Mouse (Mus musculus) hindbrain, embryonic 15.5 days (tissue): ENCODE measurements at regions not wholly inside any gene's neighbourhood (a gene's known extent, or its start where the extent isn't known, plus 50 kb on each side); places are given as distances from the start of the nearest gene placed in this dataset.

Experiments
- ATAC-seq: fragments of 200-750 bp; cut with Nextera tagmentation; 2 replicates; pipeline ENCODE4 v1.8.0; 2017; ENCODE audit warnings: low read depth, moderate number of reproducible peaks, moderate TSS enrichment; ENCODE audit not compliant: low FRiP score
- H3K27ac ChIP-seq: fragments of 300-500 bp; sonication (generic); replicated peaks from 2 replicates; pipeline ENCODE4 v1.5.1; 2015; ENCODE audit warnings: mild to moderate bottlenecking, inconsistent platforms
- H3K27me3 ChIP-seq: fragments of 300-500 bp; sonication (generic); 2 replicates; pipeline ENCODE4 v1.6.1; 2015; ENCODE audit warnings: control low read depth, inconsistent platforms
- H3K36me3 ChIP-seq: fragments of 300-500 bp; sonication (generic); 2 replicates; pipeline ENCODE4 v1.6.1; 2015; ENCODE audit warnings: control low read depth, inconsistent platforms
- H3K4me1 ChIP-seq: fragments of 300-500 bp; sonication (generic); replicated peaks from 2 replicates; pipeline ENCODE4 v1.6.1; 2015; ENCODE audit warnings: control low read depth, inconsistent platforms
- H3K4me2 ChIP-seq: fragments of 300-500 bp; sonication (generic); 2 replicates; pipeline ENCODE4 v1.6.1; 2015; ENCODE audit warnings: moderate library complexity, mild to moderate bottlenecking, inconsistent platforms
- H3K4me3 ChIP-seq: fragments of 300-500 bp; sonication (generic); 2 replicates; pipeline ENCODE4 v1.5.1; 2015; ENCODE audit warnings: mild to moderate bottlenecking, inconsistent platforms
- H3K9ac ChIP-seq: fragments of 300-500 bp; sonication (generic); 2 replicates; pipeline ENCODE4 v1.6.1; 2015; ENCODE audit warnings: inconsistent platforms
- H3K9me3 ChIP-seq: fragments of 300-500 bp; sonication (generic); 2 replicates; pipeline ENCODE4 v1.6.1; 2016; ENCODE audit warnings: control low read depth, inconsistent platforms
- WGBS: fragments of 180-500 bp; shearing (Covaris S2); methylation state at CpG from one replicate; pipeline ENCODE4 v1.1.7; 2015; 5-methylcytosine and 5-hydroxymethylcytosine counted together

DNA sequence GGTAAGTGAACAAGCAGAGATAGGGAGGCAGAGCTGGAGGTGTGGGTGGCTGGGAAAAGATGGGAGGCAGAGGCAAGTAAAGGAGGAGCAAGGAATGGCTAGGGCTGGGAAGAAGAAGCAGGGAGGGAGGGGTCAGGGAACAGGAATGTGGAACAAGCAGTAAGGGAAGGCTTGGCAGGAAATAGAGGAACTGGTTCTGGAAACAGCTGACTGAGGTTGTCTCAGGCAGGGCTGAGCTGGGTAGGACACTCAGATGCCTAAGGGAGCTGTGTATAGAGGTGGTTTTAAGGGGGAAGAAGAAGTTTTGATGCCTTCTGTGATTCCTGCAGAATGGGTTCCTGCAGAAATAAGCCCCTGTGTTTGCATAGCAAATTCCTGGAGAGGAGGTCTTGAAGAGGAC is 92.7 kb downstream of the Nucb2 start:
- no peak overlapping the region for H3K4me3 ChIP-seq
- no peak for ATAC-seq

DNA sequence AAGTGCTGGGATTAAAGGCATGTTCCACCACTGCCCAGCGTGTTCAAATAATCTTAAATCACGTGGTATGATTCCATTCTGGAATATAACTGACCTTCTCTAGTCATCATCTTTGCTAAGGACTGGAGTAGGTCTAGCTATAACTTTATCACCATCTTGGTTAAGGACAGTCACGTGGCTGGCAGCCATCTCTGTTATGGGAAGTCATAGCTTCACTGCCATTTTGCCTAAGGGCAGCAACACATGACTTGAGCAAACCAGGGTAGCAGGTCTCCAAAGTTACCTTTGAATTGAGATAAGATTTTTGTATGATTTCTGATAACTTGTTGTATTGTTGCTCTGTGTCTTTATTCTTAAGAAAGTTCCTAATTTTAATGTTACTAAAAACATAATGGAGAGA is 96.2 kb downstream of the Nucb2 start:
- whole genome bisulfite sequencing, result 82% methylated on average over 3 of the region's 3 CpGs
- Histone ChIP-seq H3K36me3 (no peaks in the 10 kb centered on the region), H3K9ac (no peak overlapping the region), H3K9me3 (0 out of 2 replicates have a peak, but pooled peaks cover 4% of the 10 kb centered on the region), H3K27ac (no peak overlapping the region), H3K4me3 (no peak overlapping the region), H3K27me3 (no peaks in the 10 kb centered on the region), H3K4me2 (no peak overlapping the region), H3K4me1 (no peaks in the 10 kb centered on the region)
- no peak for ATAC-seq

More for the DNA sequence above, 92.7 kb downstream of the Nucb2 start:
- H3K9ac ChIP-seq, result no peak overlapping the region
- no peaks in the 10 kb centered on the region for H3K4me1 ChIP-seq
- H3K27ac ChIP-seq, result no peak overlapping the region
- 0 out of 2 replicates have a peak, but pooled peaks cover 4% of the 10 kb centered on the region for H3K9me3 ChIP-seq
- no peaks in the 10 kb centered on the region for H3K36me3 ChIP-seq
- no peak overlapping the region for H3K4me2 ChIP-seq
- no peaks in the 10 kb centered on the region for H3K27me3 ChIP-seq

DNA sequence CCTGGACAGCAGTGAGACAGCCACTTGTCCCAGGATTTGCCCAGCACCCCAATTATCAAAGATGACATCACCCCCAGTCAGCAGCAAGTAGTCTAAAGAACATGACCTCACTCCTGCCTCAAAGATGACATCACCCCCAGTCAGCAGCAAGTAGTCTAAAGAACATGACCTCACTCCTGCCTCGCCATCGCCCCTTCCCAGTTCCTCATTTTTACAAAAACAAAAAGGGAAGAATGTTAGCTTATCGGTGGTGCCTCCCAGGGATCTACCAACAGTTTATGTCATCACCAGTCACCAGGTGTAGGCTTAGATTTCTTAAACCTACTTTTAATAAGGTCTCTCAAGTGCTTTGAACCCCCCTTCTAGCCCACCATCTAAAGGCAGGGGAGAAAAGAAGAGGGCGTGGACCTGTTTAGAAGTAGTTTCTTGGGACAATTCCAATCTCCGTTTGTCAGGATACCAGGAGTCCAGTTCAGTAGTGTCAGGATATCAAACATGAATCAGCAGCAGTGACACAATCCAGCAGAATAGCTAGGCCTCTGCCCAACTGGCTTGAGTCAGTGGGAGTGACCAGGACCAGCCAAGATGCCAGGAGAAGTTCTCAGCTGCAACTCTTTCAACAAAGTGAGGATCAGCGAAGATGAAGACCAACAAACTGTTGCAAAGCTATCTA is 99.1 kb downstream of the Nucb2 start:
- Histone ChIP-seq H3K4me3 (no peak overlapping the region), H3K27me3 (no peaks in the 10 kb centered on the region), H3K36me3 (no peaks in the 10 kb centered on the region), H3K9ac (no peak overlapping the region), H3K4me2 (no peak overlapping the region), H3K27ac (no peak overlapping the region), H3K4me1 (peaks cover 8% of the 10 kb centered on the region), H3K9me3 (0 out of 2 replicates have a peak, but pooled peaks cover 4% of the 10 kb centered on the region)
- ATAC-seq, result no peak
- 90% methylated on average over 6 of the region's 6 CpGs for WGBS

DNA sequence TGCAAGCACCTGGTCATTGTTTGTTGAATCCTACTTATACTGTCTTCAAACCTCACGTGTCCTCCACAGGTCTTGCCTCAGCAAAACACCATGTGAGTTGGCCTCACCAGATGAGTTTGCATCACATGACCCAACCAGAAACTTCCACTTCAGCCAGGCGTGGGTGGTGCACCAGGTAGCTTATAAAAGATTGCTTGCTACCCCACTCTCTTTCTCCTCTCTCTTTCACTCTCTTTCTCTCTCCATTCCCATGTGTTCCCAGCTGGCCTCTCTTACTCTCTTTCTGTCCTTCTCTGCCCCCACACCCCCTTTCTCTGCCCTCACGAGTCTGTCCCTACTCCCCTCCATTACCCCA is 99.6 kb downstream of the Nucb2 start:
- no peak for ATAC-seq
- H3K4me3 ChIP-seq, result no peak overlapping the region
- H3K4me2 ChIP-seq, result no peak overlapping the region
- H3K27me3 ChIP-seq, result no peaks in the 10 kb centered on the region
- peaks cover 8% of the 10 kb centered on the region for H3K4me1 ChIP-seq
- H3K9me3 ChIP-seq, result 0 out of 2 replicates have a peak, but pooled peaks cover 4% of the 10 kb centered on the region
- H3K36me3 ChIP-seq, result no peaks in the 10 kb centered on the region
- no peak overlapping the region for H3K9ac ChIP-seq
- no peak overlapping the region for H3K27ac ChIP-seq
- 81% methylated on average over 3 of the region's 3 CpGs for WGBS

DNA sequence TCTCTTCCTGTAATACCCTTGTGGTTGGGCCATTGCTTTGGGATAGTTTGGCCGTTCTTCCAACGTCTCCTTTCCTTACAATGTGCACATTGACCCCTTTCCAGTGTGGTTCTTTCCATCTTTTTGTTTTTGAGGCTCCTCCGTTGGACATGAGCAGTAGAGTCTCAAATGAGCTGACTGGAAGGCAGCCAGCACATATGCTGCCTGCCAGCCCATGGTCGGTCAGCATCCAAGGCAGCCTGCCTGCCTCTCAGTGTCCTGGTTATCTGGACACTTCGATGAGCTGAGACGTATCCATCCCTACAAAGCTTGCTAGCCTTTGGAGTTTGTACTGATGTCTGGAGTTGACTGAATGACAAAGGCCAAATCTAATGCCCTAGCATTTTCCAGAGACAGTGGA is 102.1 kb downstream of the Nucb2 start:
- Histone ChIP-seq H3K9me3 (no peaks in the 10 kb centered on the region), H3K4me1 (peaks cover 8% of the 10 kb centered on the region), H3K27me3 (no peaks in the 10 kb centered on the region), H3K9ac (no peak overlapping the region), H3K36me3 (no peaks in the 10 kb centered on the region), H3K27ac (no peak overlapping the region), H3K4me3 (no peak overlapping the region), H3K4me2 (no peak overlapping the region)
- no peak for ATAC-seq
- 57% methylated on average over 6 of the region's 6 CpGs for WGBS

DNA sequence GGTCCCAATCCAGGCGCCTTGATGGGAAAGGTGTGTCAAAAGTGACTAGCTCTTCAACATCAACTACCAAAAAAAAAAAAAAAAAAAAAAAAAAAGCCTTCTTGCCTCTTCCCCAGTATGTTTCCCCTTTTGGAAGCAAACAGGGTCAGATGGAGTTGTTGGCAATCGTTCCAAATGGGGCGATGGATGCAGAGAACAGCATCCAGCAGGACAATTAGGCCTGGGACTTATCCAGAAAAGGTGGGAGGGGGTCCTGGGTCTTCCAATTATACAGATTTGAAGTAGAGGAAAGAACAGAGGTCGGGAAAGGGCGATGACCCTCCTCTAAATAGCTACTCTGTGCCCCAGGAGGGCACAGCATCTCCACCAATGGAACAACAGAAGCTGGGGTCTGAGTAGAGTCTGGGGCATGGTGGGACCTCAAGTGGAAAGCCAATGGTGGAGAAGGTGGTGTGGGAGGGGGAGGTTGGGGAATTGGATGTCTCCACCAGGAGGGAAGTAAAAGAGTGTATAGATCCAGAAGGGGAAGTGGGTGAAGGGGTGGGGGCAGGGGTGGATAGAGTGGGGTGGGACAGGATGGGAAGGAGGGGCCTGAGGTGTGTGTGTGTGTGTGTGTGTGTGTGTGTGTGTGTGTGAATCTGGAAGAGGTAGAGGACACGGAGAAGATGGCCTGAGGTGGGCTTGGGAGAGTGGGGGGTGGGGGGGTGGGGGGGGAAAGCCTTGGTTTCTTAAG is 102.7 kb downstream of the Nucb2 start:
- H3K9me3 ChIP-seq, result no peaks in the 10 kb centered on the region
- WGBS, result 58% methylated on average over 6 of the region's 6 CpGs
- no peak overlapping the region for H3K4me3 ChIP-seq
- no peaks in the 10 kb centered on the region for H3K36me3 ChIP-seq
- H3K4me2 ChIP-seq, result no peak overlapping the region
- no peak overlapping the region for H3K9ac ChIP-seq
- H3K27me3 ChIP-seq, result no peaks in the 10 kb centered on the region
- peaks cover 8% of the 10 kb centered on the region for H3K4me1 ChIP-seq
- no peak overlapping the region for H3K27ac ChIP-seq
- ATAC-seq, result 0 out of 2 replicates have a peak, but pooled peaks have one; percentile 49

DNA sequence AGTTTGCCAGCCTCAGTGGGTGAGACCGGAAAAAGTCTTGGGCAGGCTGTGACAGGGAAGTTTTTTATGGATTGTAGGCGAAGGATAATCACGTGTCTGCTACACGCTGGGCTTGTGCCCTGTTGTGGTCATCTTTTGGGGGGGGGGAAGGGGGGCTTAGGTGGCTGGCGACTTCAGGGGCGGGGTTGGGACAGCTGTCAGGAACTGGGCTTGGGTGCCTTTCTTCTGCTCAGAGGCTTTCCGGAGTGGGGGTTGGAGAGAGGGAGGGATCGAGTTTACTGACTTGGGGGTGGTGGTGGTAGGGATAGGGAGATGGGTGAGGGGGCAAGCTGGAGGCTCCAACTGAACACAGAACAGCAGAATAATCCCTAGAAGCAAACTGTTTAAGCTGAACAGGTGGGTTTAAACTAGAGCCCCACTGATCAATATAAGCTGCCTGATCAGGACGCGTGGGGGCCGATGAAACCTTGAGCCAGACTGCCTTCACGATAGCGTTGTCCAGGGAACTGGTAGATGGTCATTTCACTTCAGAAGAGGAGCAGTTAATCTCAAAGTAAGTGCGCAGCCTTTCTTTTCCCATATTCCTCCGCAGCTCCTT is 103.6 kb downstream of the Nucb2 start:
- Histone ChIP-seq H3K27me3 (no peaks in the 10 kb centered on the region), H3K4me2 (peak overlapping the region; percentile 63), H3K36me3 (no peaks in the 10 kb centered on the region), H3K4me1 (peaks cover 8% of the 10 kb centered on the region), H3K9ac (peak overlapping the region; percentile 23; the same call in 1 of the 2 replicates), H3K4me3 (peak overlapping the region; percentile 26), H3K27ac (no peak overlapping the region), H3K9me3 (no peaks in the 10 kb centered on the region)
- ATAC-seq, result no peak
- 9% methylated on average over 15 of the region's 15 CpGs for WGBS

DNA sequence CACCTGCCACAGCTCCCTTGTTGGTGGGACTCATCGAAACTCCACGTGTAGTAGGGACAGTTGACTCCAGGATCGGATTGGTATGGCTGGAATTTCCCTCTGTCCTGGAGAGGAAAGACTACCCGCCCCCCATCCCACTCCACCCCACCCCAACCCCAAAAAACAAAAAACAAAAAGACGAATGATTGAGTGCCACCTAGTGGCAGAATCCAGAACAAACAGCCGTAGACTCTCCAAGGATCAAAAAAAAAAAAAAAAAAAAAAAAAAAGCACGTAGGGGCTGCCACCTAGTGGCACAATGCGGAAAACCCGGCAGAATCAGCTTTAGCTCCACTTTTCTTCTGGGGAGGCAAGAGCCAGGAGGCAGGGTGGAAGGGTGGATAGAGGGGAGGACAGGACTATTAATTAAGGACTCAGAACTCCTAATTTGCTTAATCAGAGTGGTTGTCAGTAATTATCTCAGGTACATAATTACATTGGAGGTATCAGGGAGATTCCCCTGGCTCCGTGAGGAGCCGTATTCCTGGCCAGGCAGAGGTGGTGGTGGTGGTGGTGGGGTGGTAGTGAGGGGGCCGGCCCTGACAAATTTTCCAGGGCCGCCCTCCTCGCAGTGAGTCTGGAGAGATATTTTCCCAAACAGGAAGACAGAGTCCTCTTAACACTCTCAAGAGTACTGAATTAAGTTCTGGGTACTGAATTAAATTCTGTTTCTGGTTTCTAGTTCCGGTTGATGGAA is 104.3 kb downstream of the Nucb2 start:
- peak overlapping the region; percentile 63 for H3K4me2 ChIP-seq
- H3K9me3 ChIP-seq, result no peaks in the 10 kb centered on the region
- no peak overlapping the region for H3K27ac ChIP-seq
- peaks cover 8% of the 10 kb centered on the region for H3K4me1 ChIP-seq
- ATAC-seq, result peak; percentile 70
- peak overlapping the region; percentile 23; the same call in 1 of the 2 replicates for H3K9ac ChIP-seq
- 25% methylated on average over 15 of the region's 15 CpGs for WGBS
- H3K36me3 ChIP-seq, result no peaks in the 10 kb centered on the region
- H3K27me3 ChIP-seq, result no peaks in the 10 kb centered on the region
- H3K4me3 ChIP-seq, result peak overlapping the region; percentile 26

DNA sequence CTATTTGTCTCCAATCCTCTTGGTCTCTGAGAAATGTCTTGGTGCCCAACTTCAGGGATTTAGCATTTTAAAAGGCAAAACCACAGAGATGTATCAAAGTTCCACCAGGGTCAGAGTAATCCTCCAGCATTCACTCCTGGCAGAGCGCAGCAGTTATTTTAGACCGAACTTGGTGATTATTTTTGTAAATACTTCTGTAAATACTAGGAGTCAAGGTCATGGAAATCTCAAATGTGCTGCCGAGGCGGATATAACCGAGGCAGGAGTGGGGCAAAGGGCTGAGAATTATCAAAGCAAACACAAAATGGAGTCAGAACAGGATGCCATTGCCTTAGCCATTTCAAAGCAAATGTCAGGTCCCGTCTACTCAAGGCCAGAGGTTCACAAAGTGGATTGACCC is 105.2 kb downstream of the Nucb2 start:
- no peak overlapping the region for H3K27ac ChIP-seq
- H3K4me3 ChIP-seq, result no peak overlapping the region
- H3K9me3 ChIP-seq, result no peaks in the 10 kb centered on the region
- ATAC-seq, result no peak
- H3K27me3 ChIP-seq, result no peaks in the 10 kb centered on the region
- 84% methylated on average over 6 of the region's 6 CpGs for WGBS
- H3K9ac ChIP-seq, result no peak overlapping the region
- H3K4me1 ChIP-seq, result peaks cover 8% of the 10 kb centered on the region
- no peaks in the 10 kb centered on the region for H3K36me3 ChIP-seq
- H3K4me2 ChIP-seq, result no peak overlapping the region

DNA sequence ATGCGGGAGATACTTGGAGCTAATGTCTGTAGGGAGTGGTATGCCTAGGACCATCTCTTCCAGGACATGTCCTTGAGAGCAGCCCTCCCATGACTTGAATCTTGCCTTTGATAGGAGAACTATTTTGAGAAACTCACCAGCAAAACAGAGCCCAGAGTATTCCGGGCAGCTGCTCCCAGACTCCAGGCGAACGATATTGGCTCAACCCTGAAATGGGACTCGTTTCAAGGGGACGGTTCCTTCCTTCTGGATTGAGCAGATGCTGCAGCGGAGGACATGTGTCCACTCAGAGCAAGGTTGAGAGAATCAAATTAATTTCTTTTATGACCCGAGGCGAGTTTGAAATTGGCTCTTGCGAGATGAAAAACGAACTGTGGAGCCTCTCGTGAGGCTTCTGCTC is 105.7 kb downstream of the Nucb2 start:
- no peak for ATAC-seq

DNA sequence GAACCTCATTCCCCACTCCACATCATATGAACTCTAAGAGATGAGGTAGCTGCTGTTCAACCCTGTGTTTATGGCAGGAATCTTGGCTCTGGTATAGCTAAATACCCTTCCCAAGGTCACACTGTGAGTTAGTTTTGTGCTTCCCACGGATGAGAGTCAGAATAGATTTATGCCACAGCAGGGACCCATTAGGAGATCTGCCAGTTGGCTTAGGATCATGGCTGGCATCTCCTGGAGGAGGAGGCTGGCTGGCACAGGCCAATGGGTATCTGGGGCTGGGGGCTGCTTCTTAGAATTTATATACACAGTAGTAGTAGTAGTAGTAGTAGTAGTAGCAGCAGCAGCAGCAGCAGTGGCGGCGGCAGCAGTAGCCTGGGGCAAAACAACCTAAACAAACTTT is 111.8 kb downstream of the Nucb2 start:
- peak; percentile 61; the same call in 1 of the 2 replicates for ATAC-seq
- no peak overlapping the region for H3K4me2 ChIP-seq
- H3K27me3 ChIP-seq, result no peaks in the 10 kb centered on the region
- no peaks in the 10 kb centered on the region for H3K9me3 ChIP-seq
- H3K4me3 ChIP-seq, result no peak overlapping the region
- no peak overlapping the region for H3K27ac ChIP-seq
- H3K4me1 ChIP-seq, result no peaks in the 10 kb centered on the region
- 58% methylated on average over 3 of the region's 3 CpGs for WGBS
- no peaks in the 10 kb centered on the region for H3K36me3 ChIP-seq
- H3K9ac ChIP-seq, result no peak overlapping the region

More for the DNA sequence above, 105.7 kb downstream of the Nucb2 start:
- Histone ChIP-seq H3K4me2 (no peak overlapping the region), H3K4me3 (no peak overlapping the region), H3K4me1 (peaks cover 8% of the 10 kb centered on the region), H3K27me3 (no peaks in the 10 kb centered on the region), H3K9ac (no peak overlapping the region), H3K27ac (no peak overlapping the region), H3K36me3 (no peaks in the 10 kb centered on the region), H3K9me3 (no peaks in the 10 kb centered on the region)
- WGBS, result 68% methylated on average over 12 of the region's 12 CpGs

DNA sequence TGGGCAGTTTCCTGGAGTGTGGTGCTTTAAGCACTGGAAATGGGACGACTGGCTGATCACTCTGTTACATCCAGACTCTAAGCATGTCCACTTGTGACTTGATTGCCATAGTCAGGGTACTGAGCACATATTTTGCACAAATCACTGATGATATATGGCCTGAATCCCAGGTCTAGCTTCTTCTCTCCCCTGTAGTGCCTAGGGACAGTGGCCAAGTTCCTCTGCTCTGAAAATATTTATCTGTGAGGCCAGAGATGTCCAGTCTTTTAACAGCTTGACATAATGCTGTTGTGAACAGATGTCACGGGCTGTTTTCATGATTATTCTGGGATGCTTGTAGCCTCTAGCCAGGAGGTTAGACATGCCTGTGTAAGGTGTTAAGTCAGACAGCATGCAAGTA is 115.5 kb downstream of the Nucb2 start:
- Histone ChIP-seq H3K4me2 (no peak overlapping the region), H3K4me3 (no peak overlapping the region), H3K4me1 (no peaks in the 10 kb centered on the region), H3K9me3 (no peaks in the 10 kb centered on the region), H3K27ac (no peak overlapping the region), H3K9ac (no peak overlapping the region), H3K27me3 (no peaks in the 10 kb centered on the region), H3K36me3 (no peaks in the 10 kb centered on the region)
- WGBS, result 64% methylated on average over 2 of the region's 2 CpGs
- no peak for ATAC-seq
